Mouse (Mus musculus) lung, embryonic 14.5 days (tissue): ENCODE measurements at regions not wholly inside any gene's neighbourhood (a gene's known extent, or its start where the extent isn't known, plus 50 kb on each side); places are given as distances from the start of the nearest gene placed in this dataset.
"Not testable (repeated sequence)": the region's sequence is repeated elsewhere in the genome, so short reads cannot be mapped to it uniquely, and the experiment has no call there.

Experiments used
- ATAC-seq: fragments of 200-750 bp; cut with Nextera tagmentation; 2 replicates; pipeline ENCODE4 v1.8.0; 2017; ENCODE audit warnings: mild to moderate bottlenecking, moderate TSS enrichment, moderate library complexity; ENCODE audit not compliant: insufficient read depth
- DNase-seq: peaks from one replicate; pipeline ENCODE4 v3.0.0-alpha.2; 2015
- H3K27ac ChIP-seq: fragments of 300-500 bp; sonication (generic); 2 replicates; pipeline ENCODE4 v1.5.1; 2014; ENCODE audit warnings: low read depth, mild to moderate bottlenecking, moderate library complexity
- H3K27me3 ChIP-seq: fragments of 300-500 bp; sonication (generic); 2 replicates; pipeline ENCODE4 v1.6.1; 2014; ENCODE audit warnings: low read length, control low read depth; ENCODE audit not compliant: insufficient read depth
- H3K36me3 ChIP-seq: fragments of 300-500 bp; sonication (generic); 2 replicates; pipeline ENCODE4 v1.6.1; 2014; ENCODE audit warnings: control low read depth; ENCODE audit not compliant: insufficient read depth
- H3K4me1 ChIP-seq: fragments of 300-500 bp; sonication (generic); 2 replicates; pipeline ENCODE4 v1.6.1; 2014; ENCODE audit warnings: antibody characterized with exemption, control low read depth; ENCODE audit not compliant: insufficient read depth
- H3K4me2 ChIP-seq: fragments of 300-500 bp; sonication (generic); 2 replicates; pipeline ENCODE4 v1.6.1; 2014; ENCODE audit warnings: mild to moderate bottlenecking
- H3K4me3 ChIP-seq: fragments of 300-500 bp; sonication (generic); 2 replicates; pipeline ENCODE4 v1.5.1; 2014; ENCODE audit warnings: low read depth, low read length
- H3K9ac ChIP-seq: fragments of 300-500 bp; sonication (generic); 2 replicates; pipeline ENCODE4 v1.6.1; 2014
- H3K9me3 ChIP-seq: fragments of 300-500 bp; sonication (generic); 2 replicates; pipeline ENCODE4 v1.6.1; 2016; ENCODE audit warnings: low read depth, low read length, control low read depth
- CTCF ChIP-seq: IDR thresholded peaks from 2 replicates; pipeline ENCODE4 v1.5.1; 2016; ENCODE audit warnings: antibody characterized with exemption, low read depth
- WGBS: fragments of 180-500 bp; shearing (Covaris S2); extraction: QIAGEN DNeasy Blood & Tissue Kit; methylation state at CpG from one replicate; pipeline ENCODE4 v1.1.7; 2014; 5-methylcytosine and 5-hydroxymethylcytosine counted together

DNA sequence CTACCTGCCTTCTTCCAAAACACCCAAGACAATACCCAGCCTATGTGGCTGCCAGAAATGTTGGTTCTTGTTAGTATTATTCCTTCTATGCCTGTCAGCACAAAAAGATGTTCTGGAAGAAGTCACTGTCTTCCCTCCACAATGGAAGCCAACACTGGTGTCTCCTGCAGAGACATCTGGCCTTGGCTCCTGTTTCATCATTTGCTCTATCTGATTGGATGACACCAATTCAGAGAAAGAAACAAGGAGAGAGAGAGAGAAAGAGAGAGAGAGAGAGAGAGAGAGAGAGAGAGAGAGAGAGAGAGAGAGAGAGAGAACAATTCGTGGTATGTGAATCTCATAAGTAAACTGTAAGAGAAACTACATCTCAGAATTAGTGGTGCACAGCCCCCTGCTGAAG, 218.9 kb upstream of the Klf3 start:
- no peak for DNase-seq

GRCm38 (mm10) chr5:64585076-64585786, 218.0 kb upstream of the Klf3 start:
- Histone ChIP-seq H3K36me3 (no peaks in the 10 kb centered on the region), H3K4me1 (peaks cover 12% of the 10 kb centered on the region; the same call in 1 of the 2 replicates), H3K9me3 (no peaks in the 10 kb centered on the region), H3K27me3 (no peaks in the 10 kb centered on the region), H3K4me3 (no peak overlapping the region), H3K4me2 (no peak overlapping the region), H3K9ac (no peak overlapping the region), H3K27ac (no peak overlapping the region)
- TF ChIP-seq CTCF: no peak
- DNase-seq: no peak
- WGBS: 82% methylated on average over 6 of the region's 6 CpGs
- ATAC-seq: no peak

More for the DNA sequence above, 218.9 kb upstream of the Klf3 start:
- TF ChIP-seq CTCF: no peak
- H3K9ac ChIP-seq: no peak overlapping the region
- H3K36me3 ChIP-seq: no peaks in the 10 kb centered on the region
- 31% methylated on average over 1 of the region's 1 CpGs for WGBS
- no peak overlapping the region for H3K27ac ChIP-seq
- no peaks in the 10 kb centered on the region for H3K9me3 ChIP-seq
- H3K4me1 ChIP-seq: peaks cover 21% of the 10 kb centered on the region
- ATAC-seq: no peak
- H3K4me2 ChIP-seq: no peak overlapping the region
- H3K4me3 ChIP-seq: no peak overlapping the region
- H3K27me3 ChIP-seq: no peaks in the 10 kb centered on the region

GRCm38 (mm10) chr5:64586316-64586715, 216.9 kb upstream of the Klf3 start:
- DNase-seq: no peak
- H3K4me3 ChIP-seq: no peak overlapping the region
- peaks cover 8% of the 10 kb centered on the region; the same call in 1 of the 2 replicates for H3K4me1 ChIP-seq
- no peaks in the 10 kb centered on the region for H3K36me3 ChIP-seq
- H3K4me2 ChIP-seq: no peak overlapping the region
- H3K9ac ChIP-seq: no peak overlapping the region
- no peaks in the 10 kb centered on the region for H3K9me3 ChIP-seq
- no peak for ATAC-seq
- TF ChIP-seq CTCF: no peak
- H3K27me3 ChIP-seq: no peaks in the 10 kb centered on the region
- no peak overlapping the region for H3K27ac ChIP-seq
- WGBS: 71% methylated on average over 6 of the region's 6 CpGs

DNA sequence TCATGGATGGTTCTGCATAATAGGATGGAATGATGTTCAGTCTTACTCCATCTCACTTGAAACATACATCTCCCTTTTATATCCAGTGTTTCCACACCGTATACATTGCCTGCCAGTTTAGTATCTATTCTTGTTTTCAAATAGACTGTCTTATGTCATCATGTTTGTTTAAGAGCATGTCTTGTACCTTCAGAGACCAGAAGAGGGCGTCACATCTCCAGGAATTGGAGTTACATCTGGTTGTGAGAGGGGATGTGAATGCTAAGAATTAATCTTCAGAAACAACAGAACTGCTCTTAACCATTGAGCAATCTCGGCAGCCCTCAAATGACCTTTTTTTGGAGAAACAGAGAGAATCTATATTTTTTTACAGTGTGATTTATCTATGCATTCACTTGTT, 216.3 kb upstream of the Klf3 start:
- no peak for TF ChIP-seq CTCF
- H3K9me3 ChIP-seq: no peaks in the 10 kb centered on the region
- H3K9ac ChIP-seq: no peak overlapping the region
- no peak overlapping the region for H3K27ac ChIP-seq
- WGBS: 78% methylated on average over 3 of the region's 3 CpGs
- H3K27me3 ChIP-seq: no peaks in the 10 kb centered on the region
- ATAC-seq: no peak
- no peaks in the 10 kb centered on the region for H3K36me3 ChIP-seq
- DNase-seq: no peak
- H3K4me2 ChIP-seq: no peak overlapping the region
- 0 out of 2 replicates have a peak, but pooled peaks cover 3% of the 10 kb centered on the region for H3K4me1 ChIP-seq
- no peak overlapping the region for H3K4me3 ChIP-seq

- 0 out of 2 replicates have a peak, but pooled peaks cover 3% of the 10 kb centered on the region for H3K4me1 ChIP-seq
- DNase-seq (peak; percentile 38), ATAC-seq (peak; percentile 71)
- no peak for TF ChIP-seq CTCF
- 17% methylated on average over 8 of the region's 8 CpGs for WGBS
- H3K36me3 ChIP-seq: no peaks in the 10 kb centered on the region
- peak overlapping the region; percentile 51; the same call in 1 of the 2 replicates for H3K27ac ChIP-seq
- no peak overlapping the region for H3K4me3 ChIP-seq
- no peak overlapping the region for H3K4me2 ChIP-seq
- no peak overlapping the region for H3K9ac ChIP-seq
- H3K27me3 ChIP-seq: no peaks in the 10 kb centered on the region
- no peaks in the 10 kb centered on the region for H3K9me3 ChIP-seq
These were observed 215.1 kb upstream of the Klf3 start for GRCm38 (mm10) chr5:64587895-64588738.

DNA sequence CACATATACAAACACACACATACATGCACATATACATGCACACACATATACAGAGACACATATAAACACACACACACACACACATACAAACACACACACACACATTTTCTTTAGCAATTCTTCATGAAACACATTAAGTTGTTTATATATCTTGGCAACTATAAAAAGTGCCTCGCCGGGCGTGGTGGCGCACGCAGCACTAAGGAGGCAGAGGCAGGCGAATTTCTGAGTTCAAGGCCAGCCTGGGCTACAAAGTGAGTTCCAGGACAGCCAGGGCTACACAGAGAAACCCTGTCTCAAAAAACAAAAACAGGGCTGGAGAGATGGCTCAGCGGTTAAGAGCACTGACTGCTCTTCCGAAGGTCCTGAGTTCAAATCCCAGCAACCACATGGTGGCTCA, 214.4 kb upstream of the Klf3 start:
- DNase-seq, H3K27me3 ChIP-seq, H3K36me3 ChIP-seq, H3K4me1 ChIP-seq, H3K27ac ChIP-seq, H3K4me3 ChIP-seq, H3K9me3 ChIP-seq, H3K9ac ChIP-seq, ATAC-seq, H3K4me2 ChIP-seq: not testable (repeated sequence)
- WGBS: 93% methylated on average over 8 of the region's 8 CpGs

DNA sequence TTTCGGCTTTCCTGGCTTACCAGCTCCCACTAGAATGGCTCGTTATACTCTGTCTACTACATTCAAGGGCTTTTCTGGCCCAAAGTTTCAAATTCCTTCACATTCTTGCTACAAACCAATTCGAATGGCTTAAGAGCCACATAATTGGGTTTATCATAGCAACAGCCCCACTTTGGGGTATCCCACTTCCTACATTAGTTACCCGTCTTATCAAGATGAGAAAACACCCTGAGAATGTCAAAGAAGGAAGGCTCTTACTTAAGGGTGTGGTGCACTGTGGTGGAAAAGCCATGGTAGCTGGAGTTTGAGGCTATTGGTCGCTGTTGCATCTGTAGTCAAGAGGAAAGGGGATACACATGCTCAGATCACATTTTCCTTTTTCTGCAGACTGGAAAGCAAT, 213.2 kb upstream of the Klf3 start:
- 0 out of 2 replicates have a peak, but pooled peaks cover 3% of the 10 kb centered on the region for H3K4me1 ChIP-seq
- no peak for DNase-seq
- H3K27ac ChIP-seq: no peak overlapping the region
- H3K36me3 ChIP-seq: no peaks in the 10 kb centered on the region
- no peak for ATAC-seq
- H3K9ac ChIP-seq: no peak overlapping the region
- no peak overlapping the region for H3K4me3 ChIP-seq
- H3K27me3 ChIP-seq: no peaks in the 10 kb centered on the region
- no peak overlapping the region for H3K4me2 ChIP-seq
- TF ChIP-seq CTCF: no peak
- WGBS: 76% methylated on average over 5 of the region's 5 CpGs
- H3K9me3 ChIP-seq: no peaks in the 10 kb centered on the region
